Mouse (Mus musculus) 3T3-L1 (cell line): ENCODE measurements around the gene Slc31a2.
A peak's percentile ranks its signal among the peaks of the same experiment; 100 is the strongest.
"Not testable (repeated sequence)": the region's sequence is repeated elsewhere in the genome, so short reads cannot be mapped to it uniquely, and the experiment has no call there.

Source experiments
- DNase-seq: peaks from one replicate; pipeline ENCODE4 v3.0.0-alpha.2; 2015; ENCODE audit warnings: low read depth, low spot score

The Slc31a2 gene

DNA sequence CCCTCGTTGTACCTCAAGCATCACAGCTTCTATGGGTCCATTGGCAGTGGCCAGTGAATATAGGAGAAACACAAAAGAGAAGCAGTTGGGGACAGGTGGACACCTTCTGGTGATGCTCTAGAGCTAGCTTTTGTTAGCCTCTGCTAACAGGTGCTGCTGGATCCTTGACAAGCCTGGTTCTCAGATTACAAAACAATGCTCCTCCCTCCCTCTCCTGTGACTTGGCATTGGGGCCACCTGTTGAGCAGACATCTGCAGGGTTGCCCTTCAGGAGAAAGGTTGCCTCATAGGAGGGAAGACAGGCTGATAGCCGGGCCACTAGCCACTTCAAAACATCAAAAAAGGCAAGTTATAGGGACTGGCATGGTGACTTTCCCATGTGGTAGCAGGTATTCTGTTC is at the start of gene Slc31a2:
Slc31a2 (plus strand) TSS at position 287 of the 400 bp plus-strand sequence.
- DNase-seq: no peak

DNA sequence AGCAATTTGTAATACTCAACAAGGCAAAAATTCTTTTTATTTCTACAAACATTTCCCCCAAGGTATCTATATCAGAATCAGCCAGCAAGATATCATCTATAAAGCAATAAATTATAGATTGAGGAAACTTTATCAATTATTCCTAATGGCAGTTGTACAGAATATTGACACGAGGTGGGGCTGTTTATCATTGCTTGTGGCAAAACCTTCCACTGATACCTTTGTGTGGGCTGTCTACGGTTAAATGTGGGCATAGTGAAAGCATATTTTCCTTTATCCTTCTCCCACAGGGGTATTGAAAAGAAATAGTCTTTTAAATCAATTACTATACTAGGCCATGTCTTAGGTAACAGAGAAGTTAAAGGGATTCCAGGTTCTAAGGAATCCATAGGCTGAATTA is 48.9 kb upstream of the Slc31a2 start:
- no peak for DNase-seq

DNA sequence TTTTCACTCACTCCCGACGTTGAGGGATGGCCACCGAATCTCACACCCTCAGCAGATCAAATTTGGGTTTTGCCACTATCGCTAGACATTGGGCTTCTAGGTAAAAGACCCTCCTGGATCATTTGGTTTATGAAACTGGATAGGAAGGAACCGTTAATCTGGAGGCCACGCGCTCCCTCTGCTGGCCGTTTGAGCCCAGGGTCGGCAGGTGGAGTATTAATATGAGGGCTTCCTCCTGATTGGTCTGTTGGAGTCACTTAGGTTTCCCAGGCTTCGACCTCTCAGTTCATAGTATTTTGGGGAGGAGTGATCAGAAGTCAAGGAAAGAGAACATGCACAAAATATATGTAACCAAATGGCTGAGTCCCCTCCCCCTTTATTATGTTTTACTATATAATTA is 34.0 kb upstream of the Slc31a2 start:
- peak; percentile 57 for DNase-seq

DNA sequence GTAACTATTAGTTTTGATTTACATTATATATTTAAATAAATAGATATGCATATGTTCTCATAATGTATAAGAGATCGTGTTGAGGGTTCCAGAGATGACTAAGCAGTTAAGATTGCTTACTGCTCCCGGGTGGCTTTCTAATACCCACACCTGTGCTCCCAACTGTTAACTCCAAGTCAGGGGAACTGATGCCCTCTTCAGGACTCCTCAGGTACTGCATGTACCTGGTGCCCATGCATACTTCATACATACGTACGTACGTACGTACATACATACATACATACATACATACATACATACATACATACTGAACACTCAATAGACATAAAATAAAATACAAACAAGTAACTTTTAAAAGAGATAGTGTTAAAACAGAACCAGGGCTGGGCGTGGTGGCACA is 32.9 kb upstream of the Slc31a2 start:
- peak; percentile 21 for DNase-seq

DNA sequence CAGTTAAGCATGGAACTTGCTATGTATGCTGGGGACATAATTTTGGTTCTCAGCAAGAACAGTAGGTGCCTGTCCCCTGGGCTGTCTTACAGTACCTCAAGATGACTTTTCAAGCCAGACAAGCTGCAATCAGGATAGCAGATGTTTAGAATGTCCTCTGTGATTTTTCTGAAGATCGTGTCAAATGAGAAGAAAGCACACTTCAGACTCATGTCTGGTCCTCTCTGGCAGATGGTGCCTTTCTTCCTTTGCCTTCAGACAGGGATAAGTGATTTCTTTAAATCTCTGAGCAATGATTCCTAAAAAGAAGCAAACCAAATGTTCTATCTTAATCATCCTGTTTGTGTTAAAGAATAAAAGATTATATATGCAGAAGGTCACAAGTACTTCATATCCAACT is 32.2 kb upstream of the Slc31a2 start:
- no peak for DNase-seq

DNA sequence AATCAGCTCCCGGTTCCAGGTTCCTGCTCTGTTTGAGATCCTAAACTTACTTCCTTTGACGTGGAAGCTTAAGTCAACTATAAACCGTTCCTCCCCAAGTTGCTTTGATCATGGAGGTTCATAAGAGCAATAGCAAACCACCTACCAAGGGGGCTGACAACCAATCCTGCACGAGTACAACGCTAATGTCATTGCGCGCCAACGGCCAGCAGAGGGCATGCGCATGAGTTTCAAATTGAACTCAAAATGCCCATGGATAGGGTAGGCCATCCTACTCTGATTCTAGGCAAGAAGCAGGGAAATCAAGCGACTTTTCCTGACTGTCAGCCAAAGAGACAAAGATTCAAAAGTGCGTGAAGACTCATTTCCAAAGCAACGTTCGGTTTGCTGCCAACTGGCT is 31.6 kb upstream of the Slc31a2 start, which contains the start of gene Zfp37:
Zfp37 (minus strand) TSS at position 279 of the 400 bp plus-strand sequence.
- peak; percentile 10 for DNase-seq

DNA sequence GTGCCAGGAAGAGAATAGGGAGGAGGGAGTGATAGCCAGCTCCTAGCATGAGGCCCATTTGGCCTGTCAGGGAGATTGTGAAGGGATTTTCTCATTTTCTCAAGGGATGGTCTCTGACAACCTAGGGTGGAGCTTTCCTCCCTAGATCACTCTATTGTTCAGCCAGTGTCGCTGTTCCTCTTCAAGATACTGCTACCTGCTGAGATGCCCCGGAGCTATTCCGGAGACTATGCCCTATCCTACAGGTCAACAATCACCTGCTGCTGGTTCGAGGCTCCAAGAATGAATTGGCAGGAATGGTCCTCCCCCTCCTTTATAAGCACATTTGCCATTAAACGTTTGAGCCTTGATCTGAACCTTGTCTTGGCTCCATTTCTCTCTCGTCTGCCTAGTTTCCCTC is 21.8 kb upstream of the Slc31a2 start:
- no peak for DNase-seq

DNA sequence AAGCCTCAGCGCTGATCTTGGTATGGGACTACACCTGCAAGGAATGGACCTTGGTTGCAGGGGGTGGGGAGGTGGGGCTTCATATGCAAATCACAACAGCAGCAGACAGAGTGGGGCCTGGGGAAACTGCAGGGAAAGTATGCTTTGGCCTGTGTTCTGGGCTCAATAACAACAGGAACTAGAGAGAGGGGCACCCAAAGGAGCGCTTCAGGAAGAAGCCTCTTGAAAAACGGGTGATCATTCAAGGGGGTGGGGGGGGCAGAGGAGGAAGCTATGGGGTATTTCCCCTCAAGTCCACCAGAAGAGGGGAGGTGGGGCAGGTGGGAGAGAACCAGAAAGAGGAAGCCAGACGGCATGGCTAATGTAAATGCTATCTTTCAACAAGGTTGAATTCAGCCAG is 14.0 kb upstream of the Slc31a2 start:
- no peak for DNase-seq

DNA sequence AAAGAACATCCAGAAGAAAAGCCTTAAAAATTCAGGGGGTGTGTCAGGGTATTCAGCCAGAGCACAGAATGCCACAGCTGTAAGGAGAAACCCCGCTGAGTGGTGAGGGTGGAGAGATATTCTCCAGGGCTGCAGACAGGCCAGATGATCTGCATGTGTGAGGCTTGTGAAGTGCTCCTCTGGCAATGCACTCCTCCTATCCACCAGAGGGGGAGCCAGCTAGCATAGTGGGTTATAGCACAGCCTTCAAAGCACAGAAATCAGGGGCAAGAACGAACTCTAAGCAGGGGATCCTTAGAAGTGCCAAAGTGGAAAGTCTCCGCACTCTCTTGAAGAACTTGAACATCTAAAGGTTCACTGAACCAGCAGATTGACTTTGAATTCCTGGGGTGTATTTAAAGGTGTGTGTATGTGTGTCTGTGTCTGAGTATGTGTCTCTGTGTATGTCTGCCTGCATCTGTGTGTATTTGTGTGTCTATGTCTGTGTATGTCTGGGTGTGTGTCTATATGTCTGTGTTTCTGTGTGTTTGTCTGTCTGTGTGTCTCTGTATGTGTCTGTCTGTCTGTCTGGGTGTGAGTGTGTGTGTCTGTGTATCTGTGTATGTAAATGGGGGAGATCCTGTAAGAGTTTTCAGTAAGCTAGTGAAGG is 11.3 kb upstream of the Slc31a2 start:
- no peak for DNase-seq

DNA sequence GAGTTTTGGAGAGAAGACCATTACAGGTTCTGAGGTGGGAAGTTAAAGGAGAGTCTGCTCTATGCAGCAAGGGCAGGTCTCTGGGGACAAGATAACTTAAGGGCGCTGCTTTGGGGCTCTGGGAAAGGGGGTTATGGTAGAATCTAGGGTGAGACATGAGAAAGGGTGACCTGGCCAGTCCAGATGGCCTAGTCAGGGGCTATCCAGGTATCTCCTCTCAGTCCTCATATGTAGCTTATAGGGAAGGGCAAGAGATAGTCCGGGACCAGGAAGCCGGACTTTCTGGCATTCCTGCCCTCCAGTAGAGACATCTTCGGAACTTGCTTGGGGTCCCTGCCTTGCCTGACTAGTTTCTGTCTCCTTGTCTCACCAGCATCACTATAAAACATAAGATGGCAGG is 10.6 kb upstream of the Slc31a2 start:
- no peak for DNase-seq

DNA sequence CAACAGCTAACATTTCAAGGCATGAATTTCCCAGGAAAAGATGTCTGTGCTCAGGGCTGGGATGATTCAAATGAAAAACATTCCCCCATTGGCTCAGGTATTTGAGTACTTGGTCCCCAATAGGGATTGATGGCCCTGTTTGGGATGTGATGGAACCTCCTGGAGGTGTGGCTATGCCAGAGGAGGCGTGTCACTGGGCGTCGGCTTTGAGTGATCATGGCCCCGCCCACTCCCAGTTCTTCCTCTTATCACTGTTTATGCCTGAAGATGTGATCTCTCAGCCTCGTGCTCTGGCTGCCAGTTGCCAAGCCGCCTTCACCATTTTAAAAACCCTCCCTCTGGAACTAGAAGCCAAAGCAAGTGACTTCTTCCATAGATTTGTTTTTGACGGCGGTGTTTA is 7.8 kb upstream of the Slc31a2 start:
- no peak for DNase-seq

DNA sequence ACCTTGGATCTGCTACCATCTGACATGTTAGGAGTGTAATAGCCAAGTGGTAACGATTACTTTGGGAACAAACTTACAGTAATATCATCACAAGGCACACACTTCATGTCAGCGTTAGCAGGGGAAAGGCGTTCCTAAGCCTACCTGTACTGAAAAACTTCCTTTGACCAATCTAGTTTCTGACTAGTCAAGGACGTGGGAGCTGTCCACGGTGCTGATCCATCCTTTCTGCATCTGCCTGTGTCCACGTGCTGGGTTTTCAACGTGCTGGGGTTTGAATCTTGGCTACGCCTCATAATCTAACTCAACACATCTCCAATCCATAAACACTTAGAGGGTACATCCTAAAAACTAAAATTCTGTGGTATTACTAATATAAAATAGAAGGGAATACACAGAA is 5.4 kb upstream of the Slc31a2 start:
- peak; percentile 56 for DNase-seq

DNA sequence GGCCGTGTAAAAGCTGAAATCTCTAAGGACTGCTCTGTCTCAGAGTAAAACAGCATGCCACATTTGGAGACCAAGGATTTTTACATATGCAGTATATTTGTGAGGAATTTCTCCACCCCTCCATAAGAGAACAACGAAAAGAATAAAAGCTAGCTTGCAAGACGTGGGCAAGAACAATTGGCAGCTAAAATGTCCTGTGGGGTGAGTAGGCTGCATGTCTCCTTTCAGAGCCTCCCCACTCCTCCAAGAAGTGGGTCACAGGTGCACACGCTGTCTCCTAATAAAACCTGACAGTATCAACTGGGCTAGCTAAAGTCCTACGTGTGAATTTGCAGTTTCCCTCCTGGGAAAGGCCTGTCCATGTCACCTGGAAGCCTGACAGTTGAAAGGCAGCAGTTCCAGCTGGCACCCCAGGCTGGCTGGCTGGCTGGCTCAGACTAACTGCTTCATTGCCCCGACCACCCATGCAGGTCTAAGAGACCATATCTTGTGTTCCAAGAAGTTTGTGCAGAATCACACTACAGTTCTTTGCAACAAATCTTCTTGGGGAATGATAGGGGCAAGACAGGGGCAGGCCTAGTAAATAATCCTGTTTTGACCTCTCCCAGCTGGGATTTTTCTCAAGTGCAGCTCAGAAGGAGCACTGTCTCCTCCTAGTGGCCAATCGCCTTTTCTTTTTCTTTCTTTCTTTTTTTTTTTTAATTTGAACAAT is 927 bp downstream of the Slc31a2 start:
- DNase-seq: peak; percentile 51

DNA sequence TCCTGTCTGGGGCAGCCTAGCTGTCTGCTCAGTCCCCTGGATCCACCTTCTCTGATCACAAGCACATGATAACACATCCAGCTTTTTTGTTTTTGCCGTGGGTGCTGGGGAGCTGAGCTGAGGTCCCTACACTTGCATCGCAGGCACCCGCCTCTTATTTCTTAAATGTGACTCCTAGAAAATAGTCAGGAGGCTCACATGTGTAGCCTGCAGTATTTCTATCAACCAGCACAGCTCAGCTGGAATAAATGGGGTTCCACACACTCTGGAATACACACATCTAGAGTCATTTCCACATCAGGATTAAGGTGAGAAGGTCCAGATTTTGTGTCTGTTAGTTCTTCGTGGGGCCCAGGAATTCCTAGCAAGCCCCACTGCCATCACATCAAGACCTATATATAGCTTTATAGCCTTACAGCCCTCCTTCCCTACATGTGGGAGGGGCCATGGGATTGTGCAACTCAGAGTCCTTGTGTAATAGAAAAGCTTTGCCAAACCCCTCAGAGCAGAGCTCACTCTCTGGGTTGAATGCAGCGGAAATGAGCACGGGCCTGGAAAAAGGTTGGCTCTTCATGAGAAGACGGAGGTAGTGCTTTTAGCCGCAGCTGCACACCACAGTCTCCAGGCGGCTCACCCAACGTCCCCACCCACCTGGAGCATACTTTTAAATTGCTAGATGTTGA is 2.9 kb downstream of the Slc31a2 start:
- peak; percentile 20 for DNase-seq

DNA sequence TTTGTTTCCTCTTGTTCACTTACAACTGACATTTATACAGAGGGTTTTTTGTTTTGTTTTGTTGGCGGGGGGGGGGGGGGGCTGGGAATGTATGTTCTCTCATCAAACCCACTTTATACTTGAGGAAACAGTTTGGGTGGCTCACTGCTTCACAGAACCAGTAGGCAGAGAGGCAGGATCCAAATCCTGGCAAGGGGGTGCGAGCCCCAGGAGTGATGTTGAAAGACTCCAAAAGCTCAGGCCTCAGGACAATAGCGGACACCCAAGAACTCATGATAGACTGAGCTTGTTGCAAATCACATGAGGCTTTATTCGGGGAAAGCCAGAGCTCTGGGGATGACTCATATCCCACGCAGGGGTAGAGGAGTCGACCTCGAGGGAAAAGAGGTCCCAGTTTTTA is 3.7 kb downstream of the Slc31a2 start:
- not testable (repeated sequence) for DNase-seq

DNA sequence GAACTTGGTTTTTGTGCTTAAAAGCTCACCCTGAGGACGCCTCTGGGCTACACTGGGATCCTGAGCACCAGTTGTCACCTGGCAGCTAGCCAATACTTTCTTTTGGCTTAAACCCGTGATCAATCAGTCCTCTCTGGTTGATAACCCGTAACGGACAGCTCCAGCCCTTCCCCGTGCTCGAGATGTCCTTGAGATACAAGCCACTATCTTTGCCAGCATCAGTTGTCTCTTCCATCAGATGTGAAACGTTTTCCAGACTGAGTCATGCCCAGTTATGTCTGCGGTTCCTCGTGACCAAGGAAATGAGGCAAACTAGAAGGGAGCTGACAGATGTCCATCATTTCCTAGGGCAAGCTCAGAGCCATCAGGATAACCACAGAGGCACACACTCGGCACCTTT is 4.7 kb downstream of the Slc31a2 start:
- DNase-seq: no peak

DNA sequence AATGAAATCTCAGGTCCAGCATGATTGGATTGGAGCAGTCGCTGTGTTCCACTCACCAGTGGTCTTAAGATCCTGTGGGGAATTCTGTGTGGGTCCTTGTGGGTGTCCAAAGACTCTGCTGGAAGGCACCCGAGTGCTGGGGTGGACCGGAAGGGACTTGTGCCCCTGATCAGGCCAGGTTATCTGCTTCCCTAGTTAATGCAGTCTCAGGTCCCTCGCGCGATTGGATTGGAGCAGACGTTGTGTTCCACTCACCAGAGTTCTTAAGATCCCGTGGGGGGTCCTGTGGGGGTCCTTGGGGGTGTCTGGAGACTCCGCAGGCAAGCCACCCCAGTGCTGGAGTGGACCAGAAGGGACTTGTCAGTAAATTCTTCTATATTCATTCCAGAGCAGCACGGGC is 10.3 kb downstream of the Slc31a2 start:
- DNase-seq: no peak

DNA sequence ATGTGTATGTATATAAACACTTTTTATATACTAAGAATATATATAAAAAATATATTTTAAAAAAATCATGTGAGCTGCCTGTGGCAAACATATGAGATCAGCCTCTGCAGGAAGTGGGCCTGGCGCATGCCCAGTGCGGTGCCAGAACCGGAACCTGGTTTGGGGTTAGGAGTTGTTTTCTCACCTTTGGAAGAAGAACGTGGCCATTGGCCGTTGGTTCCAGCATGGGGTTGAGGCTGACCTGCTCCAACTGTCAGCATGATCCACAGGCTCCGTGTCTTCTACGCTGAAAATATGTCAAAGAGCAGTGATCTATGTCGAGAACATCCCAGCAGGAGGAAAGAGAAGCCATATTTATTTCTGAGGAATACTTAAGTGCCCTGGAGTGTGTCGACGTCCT is 11.6 kb downstream of the Slc31a2 start:
- no peak for DNase-seq

DNA sequence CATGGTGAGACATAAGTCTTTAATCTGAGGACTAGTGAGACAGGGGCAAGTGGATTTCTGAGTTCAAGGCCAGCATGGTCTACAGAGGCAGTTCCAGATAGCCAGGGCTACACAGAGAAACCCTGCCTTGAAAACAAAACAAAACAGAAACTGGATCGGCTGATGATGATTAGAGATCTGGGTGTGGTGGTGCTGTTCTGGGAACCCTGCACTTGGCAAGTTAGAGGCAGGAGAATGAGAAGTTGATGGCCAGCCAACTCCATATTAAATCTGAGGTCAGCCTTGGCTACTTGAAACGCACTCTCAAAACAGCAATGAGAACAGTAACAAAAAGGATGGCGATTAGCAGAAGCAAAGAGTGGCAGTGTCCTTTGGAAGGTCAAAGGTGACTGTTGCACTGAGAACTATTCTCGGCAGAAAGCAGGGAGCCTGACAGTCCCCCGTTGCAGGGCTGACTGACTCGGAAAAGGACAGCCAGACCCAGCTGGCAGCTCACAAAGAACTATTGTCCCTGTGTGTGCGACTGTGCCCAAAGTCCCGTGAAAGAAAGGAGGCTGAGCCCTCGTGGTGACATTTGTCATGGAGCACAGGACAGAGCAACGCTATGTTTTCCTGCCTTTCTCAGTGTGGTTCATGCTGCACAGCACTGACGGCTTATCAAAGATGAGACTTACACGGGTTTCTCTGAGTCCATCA is 12.6 kb downstream of the Slc31a2 start:
- DNase-seq: peak; percentile 24

DNA sequence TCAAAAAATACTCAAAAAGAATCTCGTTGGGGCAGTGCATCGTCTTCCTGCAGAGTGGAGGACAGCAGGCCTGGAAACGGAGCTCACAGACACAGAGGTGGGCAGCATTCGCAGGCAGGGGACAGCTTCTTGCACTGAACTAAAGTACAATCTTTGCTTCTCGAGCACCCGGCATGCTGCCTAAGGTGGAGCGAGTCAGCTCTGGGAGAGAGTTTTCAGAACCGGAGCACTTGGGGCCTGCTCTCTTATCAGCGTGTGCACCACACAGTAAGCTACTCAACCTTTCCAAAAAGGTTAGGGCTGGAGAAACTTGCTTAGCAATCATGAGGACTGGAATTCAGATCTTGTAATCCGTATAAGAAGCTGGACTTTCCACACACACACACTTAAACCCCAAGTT is 14.3 kb downstream of the Slc31a2 start:
- no peak for DNase-seq

DNA sequence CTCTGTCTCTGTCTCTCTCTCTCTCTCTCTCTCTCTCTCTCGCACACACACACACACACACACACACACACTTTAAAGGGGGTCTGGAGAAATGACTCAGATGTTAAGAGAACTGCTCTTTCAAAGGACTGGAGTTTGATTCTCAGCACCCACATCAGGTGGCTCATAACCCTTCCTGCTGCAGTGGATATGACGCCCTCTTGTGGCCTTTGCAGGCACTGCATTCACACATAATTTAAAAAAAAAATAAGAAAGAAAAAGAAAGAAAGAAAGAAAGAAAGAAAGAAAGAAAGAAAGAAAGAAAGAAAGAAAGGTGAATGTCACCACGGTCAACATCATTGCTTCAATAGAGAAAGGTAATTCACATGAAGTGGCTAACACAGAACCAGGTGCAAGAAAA is 14.9 kb downstream of the Slc31a2 start:
- no peak for DNase-seq

DNA sequence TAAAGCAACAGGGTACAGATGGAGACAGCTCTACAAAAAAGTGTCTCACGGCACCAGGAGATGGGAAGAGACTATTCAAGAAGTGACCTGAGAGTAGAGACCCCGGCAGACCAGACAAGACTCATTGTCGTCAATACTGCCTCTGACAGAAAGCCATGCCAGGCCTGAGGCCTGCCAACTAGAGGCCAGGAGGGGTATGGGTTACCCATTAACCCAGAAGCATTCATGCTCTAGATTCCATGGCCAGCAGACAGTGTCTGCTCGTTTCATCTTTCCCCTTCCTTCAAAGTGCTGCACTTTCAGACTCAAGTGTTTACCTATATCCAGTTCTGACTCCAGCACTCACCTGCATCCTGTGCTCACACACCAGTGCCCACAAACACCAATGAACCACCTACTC is 15.7 kb downstream of the Slc31a2 start:
- no peak for DNase-seq
